Mouse (Mus musculus): ENCODE measurements around the gene Sypl.
A peak's percentile ranks its signal among the peaks of the same experiment; 100 is the strongest.
"Not testable (repeated sequence)": the region's sequence is repeated elsewhere in the genome, so short reads cannot be mapped to it uniquely, and the experiment has no call there.

The Sypl gene

GRCm38 (mm10) chr12:32944884-32945454 lies 8.7 kb upstream of the Sypl start:
- DNase-seq = no peak

GRCm38 (mm10) chr12:32946376-32946775 lies 7.3 kb upstream of the Sypl start:
- DNase-seq = no peak

GRCm38 (mm10) chr12:32952416-32952815 lies 1.3 kb upstream of the Sypl start:
- DNase-seq = peak; percentile 29 to 47

DNA sequence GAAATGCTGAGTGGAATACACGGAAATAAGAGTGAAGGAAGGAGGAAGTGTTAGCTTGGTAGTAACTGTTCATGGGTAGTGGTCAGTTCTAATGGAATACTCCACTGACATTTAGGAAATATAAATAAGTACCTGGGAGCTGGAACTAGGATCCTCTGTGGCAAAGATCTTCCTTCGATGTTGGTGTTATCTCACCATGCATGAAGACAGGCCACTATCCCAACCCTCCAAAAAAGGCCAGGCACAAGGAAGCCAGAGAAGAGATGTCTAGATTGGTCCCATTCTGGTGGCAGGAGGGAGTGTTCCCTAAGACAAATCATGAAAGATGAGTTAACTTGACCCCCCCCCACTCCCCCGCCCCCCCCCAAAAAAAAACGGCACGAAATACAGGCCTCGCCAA lies 625 bp upstream of the Sypl start:
- peak; percentile 13 to 30 for DNase-seq

- DNase-seq = no peak
These were observed 728 bp downstream of the Sypl start for GRCm38 (mm10) chr12:32954216-32955021.

DNA sequence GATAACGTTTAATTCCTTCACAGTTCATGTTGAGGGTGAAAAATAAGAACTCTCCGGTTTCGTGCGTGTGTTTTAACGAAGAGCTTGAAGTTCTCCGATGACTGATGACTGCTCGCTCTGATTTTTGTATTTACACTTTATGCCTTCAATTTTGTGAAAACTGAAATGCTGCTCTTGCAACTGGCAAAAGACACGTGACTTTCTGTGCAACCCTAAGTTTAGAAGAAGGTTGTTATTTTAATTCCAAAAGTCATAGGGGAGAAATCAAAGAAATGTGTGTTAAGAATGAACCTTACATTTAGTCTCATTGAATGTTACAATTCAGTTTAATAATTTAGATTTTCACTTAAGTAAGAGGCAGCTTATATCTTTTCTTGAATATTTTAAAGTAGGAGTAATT lies 1.3 kb downstream of the Sypl start:
- DNase-seq = no peak

- peak in 1 of 2 experiments; percentile 13 for DNase-seq
These were observed 3.5 kb downstream of the Sypl start for GRCm38 (mm10) chr12:32957211-32957610.

GRCm38 (mm10) chr12:32962132-32962531 lies 8.4 kb downstream of the Sypl start:
- no peak for DNase-seq

DNA sequence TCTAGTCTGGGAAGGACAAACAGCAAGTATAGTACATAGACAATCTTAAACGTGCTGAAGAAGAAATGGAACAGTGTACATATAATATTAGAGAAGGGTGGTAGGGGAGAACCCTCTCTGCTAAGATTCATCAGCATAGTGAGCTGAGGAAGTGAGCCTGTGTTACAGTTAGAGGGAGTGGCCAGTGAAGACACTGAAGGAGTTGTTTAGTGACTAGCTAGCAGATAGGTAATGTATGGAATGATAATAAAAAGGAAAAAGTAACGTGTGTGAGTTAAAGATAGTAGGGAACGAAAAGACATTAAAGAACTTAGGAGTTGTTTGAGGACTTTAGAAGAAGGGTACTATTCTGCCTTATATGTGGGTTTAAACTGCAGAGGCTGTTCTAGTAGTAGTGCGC lies 10.2 kb downstream of the Sypl start:
- no peak for DNase-seq

- no peak for DNase-seq
These were observed 18.6 kb downstream of the Sypl start for GRCm38 (mm10) chr12:32972287-32972686.

GRCm38 (mm10) chr12:32974893-32975292 lies 21.2 kb downstream of the Sypl start:
- DNase-seq = no peak

GRCm38 (mm10) chr12:32975501-32975900 lies 21.8 kb downstream of the Sypl start:
- DNase-seq = no peak

- DNase-seq = peak; percentile 46 to 62
These were observed 28.9 kb downstream of the Sypl start for GRCm38 (mm10) chr12:32982631-32983030.

- no peak for DNase-seq
These were observed 29.4 kb downstream of the Sypl start for GRCm38 (mm10) chr12:32983081-32983480.

DNA sequence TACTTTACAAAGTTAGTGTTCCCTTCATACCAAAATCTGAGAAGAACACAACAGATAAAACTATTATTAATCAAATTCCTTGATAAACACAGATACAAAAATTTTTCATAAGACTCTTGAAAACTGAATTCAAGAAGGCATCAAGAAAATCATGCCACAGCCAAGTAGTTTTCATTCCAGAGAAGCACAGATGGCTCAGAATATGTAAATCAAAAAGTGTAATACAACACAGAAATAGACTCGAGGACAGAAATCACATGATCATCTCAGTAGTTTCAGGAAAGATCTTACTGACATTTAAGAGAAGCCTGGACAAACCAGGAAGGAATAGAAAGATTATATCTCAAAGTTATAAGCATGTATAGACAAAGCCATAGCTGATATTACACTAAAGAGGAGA lies 32.6 kb downstream of the Sypl start:
- DNase-seq = no peak

- peak; percentile 25 to 28 for DNase-seq
These were observed 36.0 kb downstream of the Sypl start for GRCm38 (mm10) chr12:32989731-32990130.

DNA sequence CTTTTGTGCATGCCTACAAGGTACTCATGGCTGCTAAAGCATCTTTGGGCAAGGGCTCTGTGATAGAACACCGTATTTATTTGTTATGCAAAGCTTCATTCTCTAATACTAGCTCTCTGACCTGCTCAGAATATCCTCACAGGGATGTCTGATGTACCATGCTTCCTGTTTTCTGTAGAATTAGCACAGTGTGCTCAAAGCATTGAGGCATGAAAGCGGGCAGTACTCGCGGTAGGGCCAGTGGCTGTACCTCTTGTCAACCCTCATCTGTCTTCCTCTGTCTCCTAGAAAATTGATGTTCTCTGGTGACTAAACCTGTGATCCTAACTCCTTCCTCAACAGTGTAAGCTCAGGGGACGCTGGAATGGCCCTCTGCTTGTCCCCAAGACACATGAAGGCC lies 40.4 kb downstream of the Sypl start:
- DNase-seq = no peak

DNA sequence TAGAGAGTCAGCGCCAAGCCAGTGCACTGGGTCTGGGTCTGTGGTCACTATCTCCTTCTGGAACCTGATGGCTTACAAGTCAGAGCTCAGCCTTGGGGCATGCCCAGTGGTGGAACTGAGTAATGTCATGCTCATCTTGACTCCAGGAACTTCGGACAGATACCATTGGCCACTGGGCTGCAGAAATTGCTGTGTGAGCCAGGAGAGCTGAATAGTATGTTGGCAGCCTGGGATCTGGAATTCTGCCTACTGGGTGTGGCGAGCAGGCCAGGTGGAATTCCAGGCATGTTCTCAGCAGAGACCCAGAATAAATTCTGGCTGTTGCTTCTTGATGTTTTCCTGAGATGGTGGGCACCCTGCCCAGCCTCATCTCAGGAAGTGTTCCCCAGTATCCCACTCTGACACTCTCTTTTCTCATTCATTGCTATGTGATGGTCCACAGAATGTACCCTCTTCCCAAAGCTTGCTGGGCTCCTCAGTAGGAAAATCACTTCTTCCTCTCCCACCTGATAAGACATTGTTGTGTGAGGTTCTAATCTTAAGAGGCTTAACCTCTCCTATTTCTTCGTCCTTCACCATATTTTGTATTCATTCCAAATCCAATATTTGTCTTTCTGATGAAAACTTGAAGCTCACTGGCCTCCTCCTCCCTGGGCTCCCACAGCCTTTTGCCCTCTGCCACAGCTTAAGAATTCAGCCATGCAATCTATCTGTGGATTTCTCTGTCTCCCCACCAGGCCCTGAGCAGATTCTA lies 41.6 kb downstream of the Sypl start:
- peak; percentile 24 to 35 for DNase-seq

GRCm38 (mm10) chr12:32998766-32999165 lies 45.1 kb downstream of the Sypl start:
- no peak for DNase-seq

DNA sequence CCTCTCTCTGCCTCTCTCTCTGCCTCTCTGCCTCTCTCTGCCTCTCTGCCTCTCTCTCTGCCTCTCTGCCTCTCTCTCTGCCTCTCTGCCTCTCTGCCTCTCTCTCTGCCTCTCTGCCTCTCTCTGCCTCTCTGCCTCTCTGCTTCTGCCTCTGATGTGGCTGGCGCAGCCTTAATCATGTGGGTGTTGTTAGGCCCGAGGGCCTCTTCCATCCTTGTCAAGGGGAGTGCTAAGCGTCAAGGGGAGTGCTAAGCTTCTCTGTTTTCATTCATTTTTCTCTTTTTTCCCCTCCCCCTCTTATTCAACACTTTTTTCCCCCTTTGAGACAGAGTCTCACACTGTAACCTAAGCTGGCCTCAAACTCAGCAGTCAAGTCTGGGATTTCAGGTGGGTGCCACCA lies 46.1 kb downstream of the Sypl start:
- not testable (repeated sequence) for DNase-seq

DNA sequence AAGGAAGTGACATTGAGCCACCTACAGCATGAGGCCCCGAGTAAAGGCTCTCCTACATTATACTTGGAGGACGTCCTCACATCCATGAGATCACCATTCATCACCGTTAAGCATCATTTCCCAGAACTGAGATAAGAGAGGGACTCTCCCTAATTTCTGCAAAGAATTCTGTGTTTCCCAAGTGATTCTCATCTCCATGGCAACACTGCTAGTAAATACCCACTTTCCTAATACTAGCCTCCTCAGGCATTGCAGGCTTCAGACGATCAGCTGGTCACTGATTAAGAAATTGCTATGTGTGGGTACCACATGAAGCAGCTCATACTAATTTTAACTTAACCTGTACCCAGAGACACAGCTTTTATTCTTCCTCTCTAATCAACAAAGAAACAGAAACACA lies 46.7 kb downstream of the Sypl start:
- DNase-seq = no peak

GRCm38 (mm10) chr12:33003339-33003965 lies 49.8 kb downstream of the Sypl start:
- no peak for DNase-seq

- no peak for DNase-seq
These were observed 52.2 kb downstream of the Sypl start for GRCm38 (mm10) chr12:33005858-33006257.

All from cerebellum, adult 18-20 months (tissue).